Mouse (Mus musculus) cerebellum, adult 9-11 months (tissue): ENCODE results near the gene Crip3.

Experiments used
- DNase-seq: peaks from one replicate; pipeline ENCODE4 v3.0.0; 2022

Crip3 gene

GRCm38 (mm10) chr17:46428761-46429414, at the start of gene Crip3:
Crip3 (plus strand) TSS chr17:46428926.
- no peak for DNase-seq

- peak; percentile 96 for DNase-seq
Observed at GRCm38 (mm10) chr17:46383294-46384060, 45.2 kb upstream of the Crip3 start, which contains the start of gene Zfp318. Zfp318 (plus strand) TSS chr17:46383731.

DNA sequence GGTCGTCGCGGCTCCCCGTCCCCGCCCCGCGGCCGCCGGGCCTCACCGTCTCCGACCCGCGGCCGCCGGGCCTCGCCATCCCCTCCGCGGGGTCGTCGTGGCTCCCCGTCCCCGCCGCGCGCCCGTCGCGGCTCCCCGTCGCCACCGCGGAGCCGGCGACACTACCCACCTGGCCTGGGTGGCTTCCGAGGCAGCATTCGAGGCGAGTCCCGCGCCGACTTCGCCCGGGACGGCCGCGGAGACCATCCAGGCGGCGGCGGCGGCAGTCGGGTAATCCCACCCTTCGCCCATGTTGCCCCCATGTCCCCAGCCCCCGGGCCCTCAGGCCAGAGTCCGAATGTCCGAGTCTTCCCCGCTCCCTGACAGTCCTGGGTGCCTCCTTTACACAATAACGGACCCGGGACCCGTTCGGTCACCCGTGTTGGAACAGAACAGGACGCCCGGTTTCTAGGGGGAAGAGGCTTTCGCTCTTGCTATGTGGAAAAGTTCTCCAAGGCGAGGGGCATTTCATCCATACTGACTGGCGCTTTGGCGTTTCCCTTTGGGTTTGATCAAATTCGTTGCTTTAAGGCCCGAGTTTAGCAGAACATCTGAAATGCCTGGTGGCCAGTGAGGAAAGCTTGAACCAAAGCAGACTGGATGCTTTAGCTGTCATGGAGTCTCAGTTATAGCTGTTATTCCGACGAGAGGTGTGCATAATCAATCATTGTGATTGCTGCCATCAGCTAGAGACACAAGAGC, 44.5 kb upstream of the Crip3 start:
- peak; percentile 37 for DNase-seq

GRCm38 (mm10) chr17:46388200-46388599, 40.5 kb upstream of the Crip3 start:
- no peak for DNase-seq

GRCm38 (mm10) chr17:46393012-46393411, 35.7 kb upstream of the Crip3 start:
- DNase-seq, result no peak

DNA sequence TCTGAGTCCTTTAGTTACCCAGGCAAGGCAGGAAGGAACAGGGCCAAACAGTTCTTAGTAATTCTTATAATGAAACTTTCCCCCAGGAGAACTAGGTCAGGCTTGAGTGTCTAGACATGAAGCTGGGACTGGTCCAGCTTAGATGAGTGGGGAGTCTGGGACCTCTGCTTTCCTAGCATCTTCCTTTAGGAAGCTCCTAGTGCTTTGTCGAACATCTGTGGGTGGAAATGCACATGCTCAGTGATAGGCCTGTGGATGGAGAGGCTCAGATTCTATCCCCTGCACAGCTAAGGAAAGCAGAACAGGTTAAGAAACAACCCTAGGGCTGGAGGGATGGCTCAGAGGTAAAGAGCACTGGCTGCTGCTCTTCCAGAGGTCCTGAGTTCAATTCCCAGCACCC, 34.1 kb upstream of the Crip3 start:
- no peak for DNase-seq

GRCm38 (mm10) chr17:46408478-46408877, 20.2 kb upstream of the Crip3 start:
- no peak for DNase-seq

DNA sequence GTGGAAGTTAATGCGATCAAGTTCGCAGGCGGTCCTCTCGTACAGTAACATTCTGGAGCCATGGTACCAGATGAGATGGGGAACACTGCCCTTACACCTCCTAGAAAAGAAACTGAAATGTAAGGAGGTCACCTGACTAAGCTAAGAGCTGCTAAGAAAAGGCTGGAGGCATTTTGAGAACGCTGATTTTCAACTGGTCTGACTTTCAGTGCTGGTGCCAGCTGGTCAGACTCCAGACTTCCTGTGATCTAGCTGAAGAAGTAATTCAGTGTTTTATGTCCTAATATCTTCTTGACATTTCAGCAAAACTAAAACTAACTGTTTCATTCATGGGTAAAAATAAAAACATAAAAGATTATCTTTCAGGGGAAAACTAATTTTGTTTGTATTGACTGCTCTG, 10.1 kb upstream of the Crip3 start:
- DNase-seq, result no peak

DNA sequence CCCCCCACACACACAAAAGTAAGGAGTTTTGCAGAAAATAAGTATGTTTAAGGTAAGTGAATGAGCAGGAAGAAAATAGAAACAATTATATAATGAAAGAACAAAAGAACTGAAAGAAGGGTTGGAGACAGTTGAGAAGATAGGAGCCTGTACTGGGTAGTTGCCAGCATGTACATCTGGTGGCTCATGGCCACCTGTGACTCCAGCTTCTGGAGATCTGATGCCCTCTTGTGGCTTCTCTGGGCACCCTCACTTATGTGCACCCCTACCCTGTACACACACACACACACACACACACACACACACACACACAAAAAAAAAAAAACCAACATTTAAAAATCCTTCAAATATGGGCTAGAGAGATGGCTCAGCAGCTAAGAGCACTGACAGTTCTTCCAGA, 9.0 kb upstream of the Crip3 start:
- no peak for DNase-seq

- no peak for DNase-seq
Observed at GRCm38 (mm10) chr17:46426496-46426895, 2.2 kb upstream of the Crip3 start.

DNA sequence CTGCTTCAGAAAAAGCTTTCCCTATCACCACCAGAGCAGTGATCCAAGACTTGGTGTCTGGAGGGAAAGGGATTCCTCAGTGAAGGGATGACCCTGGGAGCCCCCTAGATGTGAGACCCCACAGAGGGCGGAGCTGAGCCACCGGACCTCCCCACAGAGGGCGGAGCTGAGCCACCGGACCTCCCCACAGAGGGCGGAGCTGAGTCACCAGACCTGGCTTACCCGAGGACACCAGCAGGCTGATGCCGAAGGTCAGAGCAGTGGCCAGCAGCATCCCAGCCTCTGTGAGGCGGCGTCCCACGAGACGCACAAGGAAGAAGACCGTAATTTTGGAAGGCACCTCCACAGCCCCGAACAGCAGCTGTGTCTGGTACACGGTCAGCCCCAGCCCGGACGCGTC, 4.9 kb downstream of the Crip3 start:
- no peak for DNase-seq

DNA sequence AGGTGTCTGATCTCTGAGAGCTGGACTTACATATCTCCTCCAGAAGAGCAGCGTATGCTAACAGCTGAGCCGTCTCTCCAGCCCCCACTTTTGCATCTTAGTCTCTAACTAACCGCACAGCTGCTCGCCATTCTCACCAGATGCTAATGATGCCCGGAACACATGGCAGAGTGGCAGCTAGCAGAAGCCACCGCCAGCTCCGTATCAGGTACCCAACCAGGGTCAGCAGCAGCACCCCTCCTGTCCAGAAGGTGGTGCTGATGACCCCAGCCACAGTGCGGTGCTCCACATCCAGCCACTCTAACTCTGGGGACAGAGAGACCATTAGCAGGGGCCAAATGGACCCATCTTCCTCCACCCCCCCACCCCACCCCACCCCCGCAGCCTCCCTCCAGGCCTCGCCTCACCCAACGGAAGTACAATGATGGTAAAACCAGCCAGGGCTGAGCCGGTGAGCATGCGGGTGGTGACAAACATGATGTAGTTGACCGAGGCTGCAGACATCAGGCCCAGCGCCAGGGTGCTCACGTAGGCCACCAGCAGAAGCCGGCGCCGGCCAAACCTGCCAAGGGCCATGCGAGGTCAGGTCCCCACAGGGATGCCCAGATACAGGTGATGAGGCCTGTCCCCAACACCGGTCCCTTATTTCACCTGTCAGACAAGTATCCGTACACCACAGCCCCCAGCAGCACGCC, 8.1 kb downstream of the Crip3 start:
- no peak for DNase-seq

- no peak for DNase-seq
Observed at GRCm38 (mm10) chr17:46438298-46438873, 9.7 kb downstream of the Crip3 start, which contains the start of gene Slc22a7. Slc22a7 (minus strand) TSS chr17:46438457.

GRCm38 (mm10) chr17:46439176-46439575, 10.4 kb downstream of the Crip3 start:
- no peak for DNase-seq

DNA sequence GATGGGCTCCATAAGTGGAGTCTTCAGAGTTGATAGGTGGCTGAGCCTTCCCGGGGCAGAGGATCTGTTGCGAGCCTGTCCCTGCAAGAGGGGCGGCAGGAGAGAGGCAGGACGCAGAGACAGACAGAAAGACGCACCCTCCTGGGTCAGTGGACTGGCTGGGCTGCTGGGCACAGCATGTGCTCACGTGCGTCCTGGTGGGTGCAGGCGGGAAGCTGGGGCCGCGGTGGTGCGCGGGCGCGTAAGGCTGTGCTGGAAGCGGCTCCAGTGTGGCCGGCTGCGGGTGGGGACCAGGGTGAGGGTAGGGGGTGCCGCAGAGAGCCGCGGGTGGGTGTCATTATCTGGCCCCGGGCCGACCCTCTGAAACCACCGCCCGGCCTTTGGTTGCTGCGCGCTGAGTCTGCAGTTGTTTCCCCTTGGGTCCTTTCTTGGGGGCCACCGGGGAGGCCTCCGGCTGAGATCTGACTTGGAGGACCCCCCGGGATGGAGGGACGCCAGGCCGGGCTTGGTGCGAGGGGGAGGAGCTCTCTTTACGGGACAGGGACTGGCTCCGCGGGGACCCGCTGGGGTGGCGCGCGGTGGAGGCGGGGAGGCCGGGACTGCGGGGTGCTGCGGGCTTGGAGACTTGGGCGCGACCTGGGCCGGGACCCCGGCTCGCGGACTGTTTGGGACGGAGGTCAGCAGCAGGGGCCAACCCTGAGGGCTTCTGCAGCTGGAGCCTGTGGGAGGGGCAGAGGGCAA, 16.3 kb downstream of the Crip3 start:
- no peak for DNase-seq

DNA sequence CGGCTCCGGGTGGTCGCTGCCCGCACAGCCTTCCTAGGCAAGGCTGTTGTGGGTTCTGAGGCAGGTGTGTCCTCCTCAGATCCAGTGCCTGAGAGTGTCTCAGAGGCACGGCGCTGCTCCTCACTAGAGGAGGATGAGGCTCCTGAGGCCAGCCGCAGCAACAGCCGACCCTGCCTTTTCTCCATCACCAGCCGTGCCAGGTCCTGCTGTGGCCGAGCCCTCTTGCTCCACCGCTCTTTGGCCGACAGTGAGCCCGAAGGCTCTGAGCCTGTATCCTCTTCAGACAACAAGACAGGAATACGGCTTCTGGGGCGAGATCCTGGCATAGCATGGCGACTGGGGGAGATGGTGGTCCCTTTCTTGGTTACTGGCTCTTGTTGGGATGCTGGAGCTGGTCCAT, 17.5 kb downstream of the Crip3 start:
- no peak for DNase-seq

DNA sequence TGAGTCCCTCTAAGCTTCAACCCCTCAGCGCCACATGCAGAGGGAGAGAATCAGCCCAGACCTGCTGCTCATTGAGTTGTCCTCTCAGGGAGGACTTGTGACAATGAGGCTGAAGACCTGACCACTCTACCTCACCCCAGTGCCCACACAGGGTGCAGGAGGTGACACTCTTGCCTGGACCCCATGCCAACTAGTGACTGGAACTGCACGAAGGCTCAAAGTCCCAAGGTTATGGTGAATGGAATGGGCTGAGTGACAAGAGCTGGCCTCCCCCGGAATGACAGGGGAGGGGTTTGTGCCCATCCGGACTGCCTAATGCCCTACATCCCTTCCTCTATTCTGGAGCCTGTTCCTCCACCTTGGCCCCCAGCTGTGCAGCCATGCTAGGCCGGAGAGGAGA, 24.0 kb downstream of the Crip3 start:
- no peak for DNase-seq

- no peak for DNase-seq
Observed at GRCm38 (mm10) chr17:46453302-46453948, 24.7 kb downstream of the Crip3 start.

GRCm38 (mm10) chr17:46453970-46454411, 25.3 kb downstream of the Crip3 start:
- DNase-seq, result no peak

GRCm38 (mm10) chr17:46454539-46454938, 25.8 kb downstream of the Crip3 start:
- DNase-seq, result no peak

DNA sequence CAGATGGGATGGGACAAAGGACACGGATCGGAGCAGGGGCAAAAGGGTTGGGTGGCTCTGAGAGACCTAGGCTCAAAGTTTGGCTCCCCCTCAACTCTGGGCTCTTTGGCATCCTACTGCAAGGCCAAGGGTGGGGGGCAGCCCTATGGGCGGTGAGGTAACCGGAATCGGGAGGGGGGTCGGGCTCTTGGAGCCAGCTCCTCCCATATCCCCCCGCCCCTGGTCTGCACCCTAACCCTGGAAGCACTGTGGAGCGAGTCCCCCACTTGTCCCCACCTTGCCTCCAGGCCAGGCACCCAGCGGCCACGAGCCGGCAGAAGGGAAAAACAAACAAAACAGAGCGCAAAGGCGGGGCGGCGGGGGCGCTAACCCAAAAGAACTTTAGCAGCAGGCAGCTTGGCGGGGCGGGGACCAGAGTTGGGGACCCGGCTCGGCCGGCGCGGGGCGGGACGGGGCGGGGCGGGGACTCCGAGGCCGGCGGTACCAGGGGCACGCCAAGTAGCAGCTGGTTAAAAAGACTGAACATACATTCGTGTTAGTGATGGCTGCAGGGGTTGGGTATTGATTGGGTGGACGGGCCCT, 26.5 kb downstream of the Crip3 start:
- no peak for DNase-seq
